Mouse (Mus musculus): Measurements from ENCODE around the gene Kcnk4.

DNA sequence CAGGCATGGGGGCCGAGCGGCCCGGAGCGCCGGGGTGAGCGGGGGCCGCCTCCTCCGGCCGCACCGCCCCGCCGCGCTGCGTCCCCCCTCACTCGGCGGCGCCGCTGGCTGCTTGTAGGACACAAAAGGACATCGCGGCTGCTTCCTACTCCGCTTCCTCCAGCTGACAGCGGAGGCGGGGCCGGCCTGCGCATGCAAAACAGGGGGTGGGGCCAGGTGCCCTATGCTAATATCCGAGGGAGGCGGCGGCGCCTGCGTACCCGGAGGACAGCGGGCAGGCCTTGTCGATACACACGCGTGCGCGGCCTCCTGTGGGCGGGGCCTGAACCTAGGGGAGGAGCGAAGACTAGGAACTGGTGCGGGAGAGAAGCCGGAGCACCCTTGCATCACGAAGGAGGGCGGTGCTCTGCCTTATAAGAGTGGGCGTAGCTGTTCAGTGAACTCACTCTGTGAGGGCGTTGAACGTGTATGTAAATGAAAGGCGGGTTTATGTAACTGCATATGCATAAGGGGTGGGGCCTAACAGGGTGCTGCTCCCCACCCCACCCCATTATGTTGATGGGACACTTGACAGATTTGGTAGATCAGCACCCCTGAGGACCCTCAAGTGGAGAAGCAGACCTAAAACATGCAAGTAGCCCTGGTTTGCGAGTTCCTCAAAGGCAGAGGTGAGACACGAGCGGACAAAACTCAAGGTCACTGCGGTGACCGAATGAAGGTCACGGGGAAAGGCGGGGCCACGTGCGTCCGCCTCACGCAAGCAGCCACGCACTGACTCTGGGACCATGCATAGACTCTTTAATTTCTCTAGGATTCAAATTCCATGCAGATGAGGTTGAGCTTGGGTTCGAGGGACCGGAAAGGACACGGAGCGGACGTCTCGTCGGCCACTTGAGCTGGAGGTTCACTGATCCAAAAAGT, 12.4 kb downstream of the Kcnk4 start, which contains the start of gene Esrra:
- TF ChIP-seq CTCF (IDR thresholded peaks at IDR 0.05; ENCODE audit: extremely low read depth, insufficient read depth, low read length) (no peak), POLR2A (IDR thresholded peaks at IDR 0.05; ENCODE audit: extremely low read depth, insufficient read depth, low read length) (peak; percentile 68; the same call in 1 of the 2 replicates)

Data from cortical plate, adult 2 months (tissue).